Mouse (Mus musculus) megakaryocyte, embryonic 14.5 days (primary cell): ENCODE measurements around the gene Plcb2. TPM values are rescaled to one million over a fixed set of nuclear protein-coding genes. Genes with fewer than 3 reads are reported as not detected.

Source experiments
- H3K27me3 ChIP-seq: replicated peaks from 2 replicates; pipeline ENCODE3; 2012; ENCODE audit warnings: inconsistent platforms
- H3K36me3 ChIP-seq: replicated peaks from 2 replicates; pipeline ENCODE3; 2012; ENCODE audit warnings: low read length, inconsistent platforms, mixed read lengths
- H3K4me1 ChIP-seq: 2 replicates; pipeline ENCODE4 v1.6.1; 2012; ENCODE audit warnings: inconsistent platforms
- H3K4me3 ChIP-seq: replicated peaks from 2 replicates; pipeline ENCODE3; 2012; ENCODE audit warnings: moderate library complexity, mild to moderate bottlenecking, inconsistent platforms
- H3K9me3 ChIP-seq: 2 replicates; pipeline ENCODE4 v1.6.1; 2012; ENCODE audit warnings: inconsistent platforms
- FLI1 ChIP-seq: IDR thresholded peaks from 2 replicates; pipeline ENCODE4 v1.6.1; 2012; ENCODE audit warnings: low read length, inconsistent platforms, mixed read lengths
- GATA1 ChIP-seq: IDR thresholded peaks from 3 replicates; pipeline ENCODE4 v1.6.1; 2012; ENCODE audit warnings: mixed read lengths, low read length, inconsistent platforms, borderline replicate concordance
- polyA plus RNA-seq: library from polyadenylated mRNA; stranded (reverse); fragments of >175 nt; gene quantifications from 2 replicates; pipeline ENCODE4 v1.2.3, GENCODE M21; 2012; ENCODE audit warnings: low replicate concordance; ENCODE audit not compliant: insufficient read depth

The Plcb2 gene
- polyA plus RNA-seq, 1 experiment: 25.8 TPM

DNA sequence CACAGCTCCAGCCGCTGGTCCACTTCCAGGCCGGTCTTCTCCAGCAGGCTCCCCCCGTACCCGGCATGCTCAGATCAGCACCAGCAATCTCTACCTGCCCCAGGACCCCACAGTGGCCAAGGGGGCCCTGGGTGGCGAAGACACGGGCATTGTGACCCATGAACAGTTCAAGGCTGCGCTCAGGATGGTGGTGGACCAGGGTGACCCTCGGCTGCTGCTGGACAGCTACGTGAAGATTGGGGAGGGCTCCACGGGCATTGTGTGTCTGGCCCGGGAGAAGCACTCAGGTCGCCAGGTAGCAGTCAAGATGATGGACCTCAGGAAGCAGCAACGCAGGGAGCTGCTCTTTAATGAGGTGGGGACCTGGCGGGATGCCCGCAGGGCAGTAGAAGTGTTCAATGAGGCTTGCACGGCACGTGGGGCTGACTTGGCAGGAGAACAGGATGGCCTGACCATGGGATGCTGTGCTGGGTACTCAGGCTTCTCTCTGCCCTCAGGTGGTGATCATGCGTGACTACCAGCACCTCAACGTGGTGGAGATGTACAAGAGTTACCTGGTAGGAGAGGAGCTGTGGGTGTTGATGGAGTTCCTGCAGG is 34.8 kb downstream of the Plcb2 start:
- peaks cover 73% of the 10 kb centered on the region for H3K36me3 ChIP-seq
- no peak overlapping the region for H3K4me3 ChIP-seq
- no peak for TF ChIP-seq GATA1
- no peak for TF ChIP-seq FLI1
- H3K27me3 ChIP-seq: peaks cover 65% of the 10 kb centered on the region
- no peaks in the 10 kb centered on the region for H3K9me3 ChIP-seq
- peaks cover 23% of the 10 kb centered on the region for H3K4me1 ChIP-seq

DNA sequence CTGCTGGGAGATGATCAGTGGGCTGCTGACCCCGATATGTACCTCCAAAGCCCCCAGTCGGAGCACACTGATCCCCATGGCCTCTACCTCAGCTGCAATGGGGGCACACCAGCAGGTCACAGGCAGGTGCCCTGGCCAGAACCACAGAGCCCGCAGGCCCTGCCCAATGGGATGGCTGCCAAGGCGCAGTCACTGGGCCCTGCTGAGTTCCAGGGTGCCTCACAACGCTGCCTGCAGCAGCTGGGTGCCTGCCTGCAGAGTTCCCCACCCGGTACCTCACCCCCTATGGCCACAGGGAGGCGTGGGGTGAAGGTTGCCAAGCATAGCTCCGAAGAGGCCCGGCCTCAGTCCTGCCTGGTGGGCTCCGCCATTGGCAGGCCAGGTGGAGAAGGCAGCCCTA is 38.4 kb downstream of the Plcb2 start:
- H3K27me3 ChIP-seq: peaks cover 53% of the 10 kb centered on the region
- H3K4me1 ChIP-seq: no peaks in the 10 kb centered on the region; the same call in none of the 2 replicates
- H3K4me3 ChIP-seq: no peak overlapping the region
- peaks cover 60% of the 10 kb centered on the region for H3K36me3 ChIP-seq
- no peak for TF ChIP-seq GATA1
- no peak for TF ChIP-seq FLI1
- no peaks in the 10 kb centered on the region for H3K9me3 ChIP-seq

DNA sequence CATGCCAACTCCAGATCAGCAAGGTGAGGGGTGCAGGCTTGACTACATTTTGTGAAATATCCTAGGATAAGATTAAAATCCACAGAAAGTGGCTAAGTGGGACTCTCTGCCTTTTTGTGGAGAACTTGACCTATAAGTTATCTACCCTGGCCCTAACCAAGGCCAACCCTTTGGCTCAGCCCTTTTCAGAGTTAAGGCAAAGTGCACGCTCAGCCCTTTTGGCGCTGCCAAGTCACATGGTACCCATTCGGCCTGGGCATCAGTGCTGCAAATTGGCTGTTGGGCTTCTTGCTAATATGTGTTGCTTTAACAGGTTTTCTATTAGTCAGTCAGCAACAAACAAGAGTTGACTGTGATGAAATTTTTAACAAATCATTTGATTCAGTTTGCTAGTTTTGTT is 40.4 kb downstream of the Plcb2 start:
- no peak overlapping the region for H3K4me3 ChIP-seq
- no peaks in the 10 kb centered on the region for H3K9me3 ChIP-seq
- peaks cover 47% of the 10 kb centered on the region for H3K36me3 ChIP-seq
- H3K4me1 ChIP-seq: peaks cover 10% of the 10 kb centered on the region
- TF ChIP-seq FLI1 (no peak), GATA1 (no peak)
- H3K27me3 ChIP-seq: peaks cover 35% of the 10 kb centered on the region

DNA sequence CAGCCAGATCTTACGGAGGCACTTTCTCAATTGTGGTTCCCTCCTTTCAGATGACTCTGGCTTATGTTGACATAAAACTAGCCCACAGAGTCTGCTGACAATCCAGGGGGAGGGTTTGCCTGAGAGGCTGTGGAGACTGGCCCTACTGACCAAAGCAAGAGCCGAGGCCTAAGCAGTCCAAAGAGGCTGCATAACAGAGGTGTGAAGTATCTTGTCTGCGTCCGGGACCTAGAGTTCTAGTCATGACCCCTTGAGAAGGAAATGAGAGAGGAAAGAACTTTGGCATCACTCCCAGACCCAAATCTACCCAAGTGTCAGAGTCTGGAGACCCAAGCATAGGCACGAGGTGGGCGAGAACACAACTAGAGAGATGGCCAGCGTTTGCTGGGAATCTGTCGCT is 41.5 kb downstream of the Plcb2 start:
- TF ChIP-seq FLI1 (no peak), GATA1 (no peak)

DNA sequence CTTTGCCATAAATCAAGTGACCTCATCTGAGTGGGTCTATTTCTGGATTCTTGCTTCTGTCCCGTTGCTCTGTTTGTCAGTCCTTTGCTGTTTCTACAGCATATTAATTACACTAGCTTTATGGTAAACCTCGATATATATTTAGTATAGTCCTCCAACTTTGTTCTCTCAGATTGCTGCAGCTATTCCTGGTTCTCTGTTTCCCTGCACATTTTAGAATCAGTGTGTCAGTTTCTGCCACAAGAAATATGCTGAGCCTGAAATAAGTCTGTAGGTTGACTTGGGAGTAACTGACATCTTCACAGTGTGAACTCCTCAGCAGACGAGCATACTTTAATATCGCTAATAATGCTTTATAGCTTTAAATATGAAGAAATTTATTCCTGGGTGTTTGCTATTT is 43.1 kb downstream of the Plcb2 start:
- TF ChIP-seq FLI1: no peak
- TF ChIP-seq GATA1: no peak
- H3K4me3 ChIP-seq: no peak overlapping the region
- H3K27me3 ChIP-seq: peaks cover 23% of the 10 kb centered on the region
- no peaks in the 10 kb centered on the region for H3K9me3 ChIP-seq
- H3K4me1 ChIP-seq: peaks cover 19% of the 10 kb centered on the region
- peaks cover 57% of the 10 kb centered on the region for H3K36me3 ChIP-seq

More for the DNA sequence above, 41.5 kb downstream of the Plcb2 start:
- H3K9me3 ChIP-seq: no peaks in the 10 kb centered on the region
- H3K36me3 ChIP-seq: peaks cover 53% of the 10 kb centered on the region
- H3K4me3 ChIP-seq: no peak overlapping the region
- peaks cover 19% of the 10 kb centered on the region for H3K4me1 ChIP-seq
- peaks cover 30% of the 10 kb centered on the region for H3K27me3 ChIP-seq

DNA sequence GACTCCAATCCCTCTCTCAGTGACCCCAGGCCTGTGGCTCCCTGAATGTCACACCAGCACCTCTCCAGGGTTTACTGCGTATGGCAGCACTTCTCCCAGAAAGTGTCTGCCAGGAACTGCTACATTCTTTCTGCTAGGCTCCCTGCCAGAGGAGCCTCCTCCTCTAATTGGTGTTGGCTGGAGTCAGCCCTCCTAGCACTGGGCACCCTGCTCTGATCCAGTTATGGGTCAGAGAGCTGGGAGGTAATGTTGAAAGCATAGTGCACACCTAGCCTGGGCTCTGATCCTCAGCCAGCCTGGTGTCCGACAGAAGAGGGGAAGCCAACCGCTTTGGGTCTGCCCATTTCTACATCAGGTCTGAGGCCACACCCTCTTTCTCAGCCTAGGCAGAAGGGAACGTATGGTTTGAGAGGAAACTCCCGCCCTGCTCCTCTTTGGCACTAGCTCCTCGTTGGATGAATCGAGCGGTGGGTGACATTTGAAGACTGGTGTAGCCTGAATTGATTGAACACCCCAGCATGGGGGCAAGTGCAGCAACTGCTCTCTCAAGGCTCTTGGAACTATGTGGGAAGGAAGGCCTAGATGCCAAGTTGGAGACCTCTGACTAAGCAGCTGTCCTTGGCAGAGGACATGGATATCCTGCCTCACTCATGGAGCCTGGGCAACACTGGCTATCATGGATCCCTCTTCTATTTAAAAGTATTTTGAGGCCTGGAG is 45.5 kb downstream of the Plcb2 start:
- peaks cover 55% of the 10 kb centered on the region for H3K36me3 ChIP-seq
- H3K4me3 ChIP-seq: peak overlapping the region; percentile 16
- TF ChIP-seq FLI1: no peak
- no peak for TF ChIP-seq GATA1
- H3K9me3 ChIP-seq: no peaks in the 10 kb centered on the region
- peaks cover 30% of the 10 kb centered on the region for H3K27me3 ChIP-seq
- H3K4me1 ChIP-seq: peaks cover 19% of the 10 kb centered on the region

DNA sequence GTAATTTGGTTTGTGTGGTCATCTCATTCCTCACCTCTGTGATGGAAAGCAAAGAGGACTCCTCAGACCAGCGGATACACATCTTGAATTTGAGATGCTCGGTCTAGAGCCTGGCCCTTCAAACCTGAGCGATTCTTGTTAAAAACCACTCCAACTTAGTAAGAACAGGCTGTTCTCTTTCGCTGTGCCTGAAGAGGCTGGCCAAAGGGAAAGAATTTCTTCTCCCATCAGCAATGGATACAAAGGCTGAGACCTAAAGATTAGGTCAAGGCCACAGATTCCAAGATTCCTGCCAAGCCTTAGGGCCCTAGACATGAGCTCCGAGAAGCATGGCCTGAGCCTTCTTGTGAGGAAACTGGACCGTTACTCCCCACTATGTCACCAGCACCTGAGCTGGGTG is 47.3 kb downstream of the Plcb2 start:
- H3K9me3 ChIP-seq: no peaks in the 10 kb centered on the region
- H3K4me1 ChIP-seq: peaks cover 35% of the 10 kb centered on the region
- peaks cover 56% of the 10 kb centered on the region for H3K36me3 ChIP-seq
- H3K27me3 ChIP-seq: peaks cover 40% of the 10 kb centered on the region
- TF ChIP-seq GATA1: no peak
- no peak overlapping the region for H3K4me3 ChIP-seq

DNA sequence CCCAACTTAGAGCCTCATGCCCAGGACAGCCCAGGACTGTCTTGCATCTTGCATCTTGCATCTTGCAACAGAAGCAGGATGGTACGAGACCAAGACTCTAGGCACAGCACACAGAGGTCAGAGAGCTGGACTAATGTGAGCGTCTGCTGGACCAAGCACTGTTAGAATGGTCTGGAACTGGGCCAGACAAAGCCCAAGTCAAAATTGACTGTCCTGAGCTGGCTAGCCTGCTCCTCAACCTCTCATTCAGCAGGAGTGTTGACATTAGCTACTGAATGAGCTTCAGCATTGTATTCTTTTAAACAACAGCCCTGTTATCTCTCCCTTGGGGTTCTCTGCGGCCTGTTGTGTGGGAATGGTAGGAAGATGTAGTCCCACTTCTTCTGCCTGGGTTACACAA is 48.7 kb downstream of the Plcb2 start:
- no peak for TF ChIP-seq GATA1
- TF ChIP-seq FLI1: no peak
- H3K9me3 ChIP-seq: no peaks in the 10 kb centered on the region
- peaks cover 42% of the 10 kb centered on the region for H3K4me1 ChIP-seq
- H3K27me3 ChIP-seq: peaks cover 52% of the 10 kb centered on the region
- H3K4me3 ChIP-seq: no peak overlapping the region
- H3K36me3 ChIP-seq: peaks cover 66% of the 10 kb centered on the region

DNA sequence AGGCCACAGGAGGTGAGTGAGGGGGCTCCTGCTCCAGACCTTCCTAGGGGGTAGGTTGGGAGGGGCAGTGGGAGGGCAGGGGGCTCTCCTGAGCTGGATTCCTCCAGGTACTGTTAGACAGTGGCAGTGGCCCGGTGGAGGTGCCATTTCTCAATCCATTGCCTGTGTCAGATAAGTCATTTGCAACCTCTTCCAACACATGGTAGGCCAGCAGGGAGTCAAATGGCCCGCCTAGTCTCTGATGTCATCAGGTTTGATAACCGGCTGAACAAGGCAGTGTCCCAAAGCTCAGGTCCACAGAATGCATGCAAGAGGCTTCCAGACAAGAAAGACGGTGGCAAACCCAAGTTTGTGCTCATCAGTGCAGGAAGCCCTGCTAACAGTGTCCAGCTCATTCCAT is 50.4 kb downstream of the Plcb2 start:
- Histone ChIP-seq H3K27me3 (peaks cover 60% of the 10 kb centered on the region), H3K4me1 (peaks cover 36% of the 10 kb centered on the region), H3K4me3 (no peak overlapping the region), H3K9me3 (no peaks in the 10 kb centered on the region), H3K36me3 (peaks cover 61% of the 10 kb centered on the region)
- TF ChIP-seq FLI1 (no peak), GATA1 (no peak)
